In the genomic region with DNA sequence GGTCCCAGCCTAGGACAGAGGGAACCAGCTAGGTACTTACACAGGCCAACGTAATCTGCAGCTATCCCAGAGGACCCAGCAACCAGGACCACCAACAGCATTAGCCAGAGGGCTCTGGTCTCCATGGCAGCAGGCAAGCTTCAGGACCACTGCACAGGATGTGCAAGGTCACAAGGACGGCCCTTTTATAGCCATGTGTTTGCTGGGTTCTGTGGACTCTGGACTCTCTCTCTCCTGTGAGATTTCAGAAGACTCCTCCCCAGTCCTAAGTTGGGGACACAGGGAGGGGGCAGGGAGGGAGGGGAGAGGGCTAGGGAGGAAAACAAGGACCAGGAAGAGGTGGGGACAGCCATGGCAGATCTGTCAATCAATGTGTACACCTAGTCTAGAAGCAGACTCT, we compare ENCODE assay signal across 21 mouse cellular contexts. TPM values are rescaled to one million over a fixed set of nuclear protein-coding genes. Genes with fewer than 3 reads are reported as not detected.
DNase-seq lines count a peak whose midpoint lies in the region; ATAC-seq and TF ChIP-seq lines count a peak whose summit lies in the region.
"Had no signal": no experiment of that assay in that cellular context is flagged by ENCODE, and none has a peak within 500 bp of the region (broad histone marks: within the 10 kb centered on the region; RNA-seq: fewer than 3 reads in every experiment).

A gene (minus strand): TSS at position 195 of the 400 bp plus-strand sequence.

- no peak within 1 kb of the TSS for H3K9ac ChIP-seq in midbrain, embryonic 11.5 days (ENCODE audit: low read length)
- H3K9ac ChIP-seq in midbrain, embryonic 14.5 days (replicated peaks; ENCODE audit: low read length), result no peak within 1 kb of the TSS
- no peak within 1 kb of the TSS for H3K9ac ChIP-seq in limb, embryonic 11.5 days (ENCODE audit: low read length)
- no peak within 1 kb of the TSS for H3K9ac ChIP-seq in stomach, embryonic 15.5 days
- H3K9ac ChIP-seq: lung, embryonic 14.5 days had no signal

- peaks cover 70% of the 10 kb centered on the region for H3K4me1 ChIP-seq in cerebellum, adult 2 months (ENCODE audit: control insufficient read depth, insufficient read depth, low read length)
- peaks cover 5% of the 10 kb centered on the region; the same call in 1 of the 2 replicates for H3K4me1 ChIP-seq in midbrain, embryonic 11.5 days (ENCODE audit: control insufficient read depth, insufficient read depth, low read length)
- H3K4me1 ChIP-seq in midbrain, embryonic 14.5 days (ENCODE audit: control insufficient read depth, insufficient read depth, low read length), result 0 out of 2 replicates have a peak, but pooled peaks cover 5% of the 10 kb centered on the region
- H3K4me1 ChIP-seq in limb, embryonic 11.5 days (ENCODE audit: control insufficient read depth, insufficient read depth, low read length), result peaks cover 14% of the 10 kb centered on the region; the same call in 1 of the 2 replicates
- no peaks in the 10 kb centered on the region for H3K4me1 ChIP-seq in stomach, embryonic 15.5 days

- no peak within 1 kb of the TSS for H3K4me3 ChIP-seq in cerebellum, adult 2 months (replicated peaks; ENCODE audit: insufficient read depth, low read depth, low read length)
- H3K4me3 ChIP-seq in midbrain, embryonic 11.5 days (ENCODE audit: low read depth, low read length), result no peak within 1 kb of the TSS
- no peak within 1 kb of the TSS for H3K4me3 ChIP-seq in midbrain, embryonic 14.5 days (replicated peaks; ENCODE audit: low read depth, low read length)
- no peak within 1 kb of the TSS for H3K4me3 ChIP-seq in limb, embryonic 11.5 days (ENCODE audit: low read depth, low read length)
- no peak within 1 kb of the TSS for H3K4me3 ChIP-seq in stomach, embryonic 15.5 days (replicated peaks)
- H3K4me3 ChIP-seq: myocyte had no signal

- H3K36me3 ChIP-seq in midbrain, embryonic 11.5 days (ENCODE audit: control insufficient read depth, insufficient read depth, low read length), result no peaks in the 10 kb centered on the region; the same call in 1 of the 2 replicates
- no peaks in the 10 kb centered on the region for H3K36me3 ChIP-seq in midbrain, embryonic 14.5 days (ENCODE audit: control insufficient read depth, insufficient read depth, low read length)
- no peaks in the 10 kb centered on the region for H3K36me3 ChIP-seq in limb, embryonic 11.5 days (ENCODE audit: control insufficient read depth, insufficient read depth, low read length)
- no peaks in the 10 kb centered on the region for H3K36me3 ChIP-seq in stomach, embryonic 15.5 days

- DNase-seq in cerebellum, adult 2 months, result no peak
- no peak for DNase-seq in cerebellum, adult 8-10 months
- no peak for DNase-seq in midbrain, embryonic 11.5 days (ENCODE audit: low spot score, missing footprints)
- no peak for DNase-seq in midbrain, embryonic 14.5 days
- peak; percentile 40 for DNase-seq in limb, embryonic 11.5 days (ENCODE audit: low spot score)
- no peak for DNase-seq in adrenal gland, postnatal 4 days (ENCODE audit: low spot score in 2 of 2)
- DNase-seq: adrenal gland, postnatal 14 days; gastrocnemius, postnatal 36 days; heart, postnatal 36 days; kidney, adult 18-20 months; layer of hippocampus, postnatal 36 days; left cerebral cortex, postnatal 4 days; lung, embryonic 14.5 days; right cerebral cortex, postnatal 14 days had no signal

- 23% methylated on average over 2 of the region's 2 CpGs for whole genome bisulfite sequencing in cerebellum, adult 2 months
- WGBS in midbrain, embryonic 11.5 days, result 20% methylated on average over 2 of the region's 2 CpGs
- WGBS in midbrain, embryonic 14.5 days, result 25% methylated on average over 2 of the region's 2 CpGs
- WGBS in limb, embryonic 11.5 days, result 7% methylated on average over 2 of the region's 2 CpGs
- WGBS in stomach, embryonic 15.5 days, result 27% methylated on average over 2 of the region's 2 CpGs

- H3K27me3 ChIP-seq in cerebellum, adult 2 months (ENCODE audit: control insufficient read depth, insufficient read depth, low read length), result no peaks in the 10 kb centered on the region
- H3K27me3 ChIP-seq in midbrain, embryonic 11.5 days (ENCODE audit: control insufficient read depth, insufficient read depth, low read length), result no peaks in the 10 kb centered on the region
- H3K27me3 ChIP-seq in midbrain, embryonic 14.5 days (ENCODE audit: control insufficient read depth, insufficient read depth, low read length), result no peaks in the 10 kb centered on the region
- no peaks in the 10 kb centered on the region for H3K27me3 ChIP-seq in limb, embryonic 11.5 days (ENCODE audit: control insufficient read depth, insufficient read depth, low read length)
- no peaks in the 10 kb centered on the region for H3K27me3 ChIP-seq in stomach, embryonic 15.5 days (replicated peaks)

- no peak within 1 kb of the TSS for H3K4me2 ChIP-seq in midbrain, embryonic 11.5 days
- H3K4me2 ChIP-seq in midbrain, embryonic 14.5 days (ENCODE audit: low read length), result no peak within 1 kb of the TSS
- no peak within 1 kb of the TSS for H3K4me2 ChIP-seq in limb, embryonic 11.5 days (ENCODE audit: low read depth, severe bottlenecking)
- no peak within 1 kb of the TSS for H3K4me2 ChIP-seq in stomach, embryonic 15.5 days
- H3K4me2 ChIP-seq: heart, embryonic 11.5 days; lung, embryonic 14.5 days had no signal

- ATAC-seq in midbrain, embryonic 11.5 days (ENCODE audit: low FRiP score), result peak; percentile 59; the same call in 1 of the 2 replicates
- no peak for ATAC-seq in midbrain, embryonic 14.5 days (ENCODE audit: low FRiP score, low TSS enrichment)
- ATAC-seq in limb, embryonic 11.5 days (ENCODE audit: insufficient number of reproducible peaks, low FRiP score, low TSS enrichment, low read depth), result no peak
- peak; percentile 49 for ATAC-seq in stomach, embryonic 15.5 days (ENCODE audit: insufficient read depth, low FRiP score, low read depth)
- no peak for ATAC-seq in frontal cortex, adult (ENCODE audit: low TSS enrichment)

- no peak for TF ChIP-seq CTCF in cerebellum, adult 2 months (IDR thresholded peaks at IDR 0.05; ENCODE audit: borderline replicate concordance, insufficient read depth, low read depth, low read length)

- peak within 1 kb of the TSS; percentile 96 for H3K27ac ChIP-seq in cerebellum, adult 2 months (ENCODE audit: insufficient read depth, low read length)
- H3K27ac ChIP-seq in midbrain, embryonic 11.5 days (ENCODE audit: low read depth, low read length), result no peak within 1 kb of the TSS
- no peak within 1 kb of the TSS for H3K27ac ChIP-seq in midbrain, embryonic 14.5 days (replicated peaks; ENCODE audit: low read depth, low read length)
- H3K27ac ChIP-seq in limb, embryonic 11.5 days (replicated peaks; ENCODE audit: low read depth, low read length), result no peak within 1 kb of the TSS
- H3K27ac ChIP-seq in stomach, embryonic 15.5 days, result no peak within 1 kb of the TSS

- no peak for TF ChIP-seq POLR2A in cerebellum, adult 2 months (IDR thresholded peaks at IDR 0.05; ENCODE audit: borderline replicate concordance, insufficient read depth, low read length)

- no peaks in the 10 kb centered on the region for H3K9me3 ChIP-seq in midbrain, embryonic 11.5 days (ENCODE audit: control insufficient read depth, low read length)
- no peaks in the 10 kb centered on the region for H3K9me3 ChIP-seq in midbrain, embryonic 14.5 days (ENCODE audit: control insufficient read depth, low read length)
- H3K9me3 ChIP-seq in limb, embryonic 11.5 days (ENCODE audit: control insufficient read depth, low read length), result no peaks in the 10 kb centered on the region
- H3K9me3 ChIP-seq in stomach, embryonic 15.5 days, result no peaks in the 10 kb centered on the region

RNA-seq across cellular contexts. Expression of the gene that starts here (rescaled TPM):
- 0.77 and 1.2 TPM in 2 replicates for polyA plus RNA-seq in cerebellum, adult 2 months (2012; rRNA removed)
- polyA plus RNA-seq in midbrain, embryonic 11.5 days (2014; fragmentation: Nextera tagmentation; extraction: Ambion mirVana), result 0.50 and 1.7 TPM in 2 replicates
- 0.51 and 1.3 TPM in 2 replicates for polyA plus RNA-seq in midbrain, embryonic 14.5 days (2014; fragmentation: Nextera tagmentation; extraction: Ambion mirVana)
- not detected in 2 replicates for polyA plus RNA-seq in limb, embryonic 11.5 days (2014; fragmentation: Nextera tagmentation; extraction: Ambion mirVana)
- polyA plus RNA-seq in stomach, embryonic 15.5 days (2015; fragmentation: Nextera tagmentation; extraction: Ambion mirVana), result 141 and 168 TPM in 2 replicates
- not detected for total RNA-seq in adrenal gland, postnatal 4 days (2021)
- total RNA-seq: CH12.LX; gastrocnemius, postnatal 36 days; heart, postnatal 36 days; layer of hippocampus, postnatal 36 days; left cerebral cortex, postnatal 4 days; megakaryocyte, adult 5-6 weeks had no signal
- polyA plus RNA-seq: embryonic facial prominence, embryonic 11.5 days; heart, embryonic 11.5 days; lung, embryonic 14.5 days; myocyte had no signal

Comparison
In these comparisons a context has a peak if more than half of its experiments do, and no peak if none do; other contexts are left out.
1. RNA of the gene that starts here (polyA plus RNA-seq): 141 to 168 TPM in stomach, embryonic 15.5 days; 0.50 to 1.7 TPM in midbrain, embryonic 11.5 days, 0.51 to 1.3 TPM in midbrain, embryonic 14.5 days, 0.77 to 1.2 TPM in cerebellum, adult 2 months and not detected in limb, embryonic 11.5 days; every median in the first group is over 10 times any median in the second.
2. ATAC-seq: peak in midbrain, embryonic 11.5 days (single experiment) and stomach, embryonic 15.5 days (single experiment); none in midbrain, embryonic 14.5 days (single experiment), limb, embryonic 11.5 days (single experiment) and frontal cortex, adult (single experiment).
3. Peak in DNase-seq in limb, embryonic 11.5 days; RNA of the gene not detected or under 1 TPM.